ENCODE assay signal across 10 mouse cellular contexts in genomic region chr9:86744041-86744440, GRCm38 (mm10). TPM values are rescaled to one million over a fixed set of nuclear protein-coding genes. Genes with fewer than 3 reads are reported as not detected.
DNase-seq lines count a peak whose midpoint lies in the region; ATAC-seq and TF ChIP-seq lines count a peak whose summit lies in the region.
"Had no signal": no experiment of that assay in that cellular context is flagged by ENCODE, and none has a peak within 500 bp of the region (broad histone marks: within the 10 kb centered on the region; RNA-seq: fewer than 3 reads in every experiment).

No protein-coding gene starts in this region.

- TF ChIP-seq POLR2A in embryonic fibroblast, embryonic 13.5 days (IDR thresholded peaks at IDR 0.05; ENCODE audit: low read depth, low read length) = no peak

- no peak for TF ChIP-seq CTCF in layer of hippocampus, adult 2 months (conservative IDR thresholded peaks at IDR 0.05)
- TF ChIP-seq CTCF in embryonic fibroblast, embryonic 13.5 days (IDR thresholded peaks at IDR 0.05; ENCODE audit: borderline replicate concordance, insufficient read depth, low read length) = no peak
- no peak for TF ChIP-seq CTCF in gastrocnemius, adult 2 months (IDR thresholded peaks at IDR 0.05)

- peak overlapping the region; percentile 77 for H3K4me2 ChIP-seq in hindbrain, embryonic 14.5 days (replicated peaks)
- peak overlapping the region; percentile 75 for H3K4me2 ChIP-seq in midbrain, embryonic 16.5 days (ENCODE audit: low read length)

- ATAC-seq in hindbrain, embryonic 14.5 days (ENCODE audit: low FRiP score) = no peak
- no peak for ATAC-seq in midbrain, embryonic 16.5 days

- no peaks in the 10 kb centered on the region for H3K36me3 ChIP-seq in hindbrain, embryonic 14.5 days (replicated peaks; ENCODE audit: control insufficient read depth, insufficient read depth)
- H3K36me3 ChIP-seq in midbrain, embryonic 16.5 days (ENCODE audit: control insufficient read depth, insufficient read depth, low read length) = no peaks in the 10 kb centered on the region

- H3K9me3 ChIP-seq in hindbrain, embryonic 14.5 days (ENCODE audit: control insufficient read depth, low read length) = no peaks in the 10 kb centered on the region
- H3K9me3 ChIP-seq in midbrain, embryonic 16.5 days (replicated peaks; ENCODE audit: control insufficient read depth, low read length, poor library complexity, severe bottlenecking) = no peaks in the 10 kb centered on the region

- DNase-seq in layer of hippocampus, adult 2 months (ENCODE audit: low spot score in 2 of 2) = no peak
- DNase-seq in layer of hippocampus, adult 9-11 months = no peak
- no peak for DNase-seq in hindbrain, embryonic 14.5 days (ENCODE audit: low spot score)
- DNase-seq in right cerebral cortex, postnatal 4 days = no peak
- DNase-seq in gastrocnemius, adult 2 months = no peak
- DNase-seq: thymus, postnatal 36 days had no signal

- no peaks in the 10 kb centered on the region for H3K27me3 ChIP-seq in hindbrain, embryonic 14.5 days (ENCODE audit: control insufficient read depth, insufficient read depth, low read length)
- H3K27me3 ChIP-seq in midbrain, embryonic 16.5 days (ENCODE audit: control insufficient read depth, insufficient read depth, low read depth, low read length) = no peaks in the 10 kb centered on the region; the same call in none of the 2 replicates

- 24% methylated on average over 5 of the region's 5 CpGs for WGBS in hindbrain, embryonic 14.5 days
- 27% methylated on average over 5 of the region's 5 CpGs for WGBS in midbrain, embryonic 16.5 days

- H3K4me3 ChIP-seq in layer of hippocampus, adult 2 months = peak overlapping the region; percentile 43
- peak overlapping the region; percentile 33; the same call in 1 of the 2 replicates for H3K4me3 ChIP-seq in embryonic fibroblast, embryonic 13.5 days (ENCODE audit: insufficient read depth, low read length)
- H3K4me3 ChIP-seq in hindbrain, embryonic 14.5 days (replicated peaks; ENCODE audit: low read length) = peak overlapping the region; percentile 34; the same call in 1 of the 2 replicates
- H3K4me3 ChIP-seq in midbrain, embryonic 16.5 days (ENCODE audit: low read depth, low read length) = peak overlapping the region; percentile 41
- H3K4me3 ChIP-seq in gastrocnemius, adult 2 months = no peak overlapping the region

- intact Hi-C loops in gastrocnemius, adult 2 months (cut with DNase I) = no loop called here

- 0 out of 2 replicates have a peak overlapping the region, but pooled peaks have one; percentile 51 for H3K9ac ChIP-seq in hindbrain, embryonic 14.5 days
- H3K9ac ChIP-seq in midbrain, embryonic 16.5 days (ENCODE audit: low read depth, low read length) = no peak overlapping the region

- H3K4me1 ChIP-seq in embryonic fibroblast, embryonic 13.5 days (ENCODE audit: control insufficient read depth, insufficient read depth, low read length) = peaks cover 7% of the 10 kb centered on the region
- peaks cover 5% of the 10 kb centered on the region for H3K4me1 ChIP-seq in hindbrain, embryonic 14.5 days (replicated peaks; ENCODE audit: control insufficient read depth, insufficient read depth, low read length)
- peaks cover 10% of the 10 kb centered on the region for H3K4me1 ChIP-seq in midbrain, embryonic 16.5 days (ENCODE audit: control insufficient read depth, insufficient read depth, low read length)

- H3K27ac ChIP-seq in layer of hippocampus, adult 2 months = peak overlapping the region; percentile 6; the same call in 1 of the 2 replicates
- H3K27ac ChIP-seq in embryonic fibroblast, embryonic 13.5 days (ENCODE audit: insufficient read depth, low read length) = no peak overlapping the region
- H3K27ac ChIP-seq in hindbrain, embryonic 14.5 days = no peak overlapping the region
- H3K27ac ChIP-seq in midbrain, embryonic 16.5 days (ENCODE audit: low read length) = no peak overlapping the region
- H3K27ac ChIP-seq in gastrocnemius, adult 2 months = no peak overlapping the region

RNA-seq across cellular contexts. Expression of gene Prss35, which starts 0.6 kb away (rescaled TPM):
- 1 to 10 TPM; 5.3 to 5.9 TPM for total RNA-seq in layer of hippocampus, adult 2 months (2021)
- polyA plus RNA-seq in embryonic fibroblast, embryonic 13.5 days (2011; ENCODE audit: insufficient read length, low read depth, missing spikeins) = 7.3 and 23.0 TPM in 2 replicates
- 6.6 and 7.2 TPM in 2 replicates for polyA plus RNA-seq in hindbrain, embryonic 14.5 days (2014; fragmentation: Nextera tagmentation; extraction: Ambion mirVana)
- polyA plus RNA-seq in midbrain, embryonic 16.5 days (2015; fragmentation: Nextera tagmentation; extraction: Ambion mirVana) = 4.2 and 5.3 TPM in 2 replicates
- under 1 TPM in 1 of 2 experiments, not detected in 1; 0.11 TPM for total RNA-seq in gastrocnemius, adult 2 months (2021)
- total RNA-seq: common myeloid progenitor, adult 5-6 weeks; megakaryocyte, adult 5-6 weeks had no signal

RNA-seq across cellular contexts. Expression of gene Me1, which starts 48.3 kb away (rescaled TPM):
- total RNA-seq in layer of hippocampus, adult 2 months (2021) = 10 to 100 TPM; 63.2 to 63.9 TPM
- polyA plus RNA-seq in embryonic fibroblast, embryonic 13.5 days (2011; ENCODE audit: insufficient read length, low read depth, missing spikeins) = 81.3 and 94.0 TPM in 2 replicates
- polyA plus RNA-seq in hindbrain, embryonic 14.5 days (2014; fragmentation: Nextera tagmentation; extraction: Ambion mirVana) = 53.5 and 61.8 TPM in 2 replicates
- polyA plus RNA-seq in midbrain, embryonic 16.5 days (2015; fragmentation: Nextera tagmentation; extraction: Ambion mirVana) = 44.8 and 51.5 TPM in 2 replicates
- 100 to 1,000 TPM; 127 to 221 TPM for total RNA-seq in gastrocnemius, adult 2 months (2021)
- total RNA-seq: megakaryocyte, adult 5-6 weeks had no signal
